Mouse (Mus musculus) T-helper 1 cell (primary cell): ENCODE measurements around the gene Gm28051.

Experiments
- in situ Hi-C: fragments of 300-600 bp; cut with MboI, MseI; formaldehyde crosslinking; loops from one replicate; pipeline ENCODE4 v1.15.1; 2025; ENCODE audit warnings: high pct_unique_total_duplicates

Gene Gm28051

DNA sequence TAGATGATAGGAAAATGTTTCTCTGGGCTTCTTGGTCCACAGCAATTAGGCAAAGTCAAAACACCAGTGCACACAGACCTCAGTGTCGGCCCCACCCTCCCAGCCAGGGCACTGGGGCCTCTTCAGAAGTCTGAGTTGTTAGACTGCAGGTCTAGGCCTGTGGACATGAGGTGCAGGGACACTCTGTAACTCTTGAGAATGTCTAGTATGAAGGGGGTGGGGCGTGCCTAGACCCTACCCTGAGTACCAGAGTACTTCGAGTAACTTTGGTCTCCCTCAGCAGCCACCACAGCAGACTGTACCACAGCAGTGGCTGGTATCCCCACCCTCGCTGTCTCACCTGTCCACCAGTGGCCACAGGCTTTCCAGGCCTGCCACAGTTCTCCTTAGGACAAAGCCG lies 71.2 kb downstream of the Gm28051 start:
- in situ Hi-C loops: loop anchor here (25.0 kb wide), 1 partner anchor 1674 kb away; no protein-coding TSS in a partner anchor

DNA sequence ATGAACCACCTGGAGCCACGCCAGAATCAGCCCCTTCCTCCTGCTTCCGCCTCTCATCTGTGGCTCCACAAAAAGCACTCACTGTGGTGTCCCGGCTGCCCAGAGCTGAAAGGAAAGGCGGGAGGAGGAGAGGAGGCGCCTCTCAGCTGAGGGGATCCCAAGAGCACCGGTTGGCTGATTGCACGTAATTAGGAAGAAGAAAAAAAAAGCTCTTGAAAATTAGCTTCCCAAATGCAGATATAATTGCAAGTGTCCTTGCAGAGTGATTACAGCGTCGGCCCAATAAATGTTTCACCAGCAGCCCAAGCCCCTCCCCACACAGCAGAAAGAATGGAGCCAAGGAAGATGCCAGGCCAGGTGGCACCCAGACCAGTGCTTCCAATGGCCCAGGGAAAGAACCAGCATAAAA lies 72.0 kb downstream of the Gm28051 start:
- in situ Hi-C loops: loop anchor here (25.0 kb wide), 1 partner anchor 1673 kb away; no protein-coding TSS in a partner anchor

- in situ Hi-C loops: loop anchor here (25.0 kb wide), 1 partner anchor 1673 kb away; no protein-coding TSS in a partner anchor
These were observed 72.7 kb downstream of the Gm28051 start for GRCm38 (mm10) chr12:102684720-102685386.

GRCm38 (mm10) chr12:102683979-102684378 lies 73.6 kb downstream of the Gm28051 start:
- in situ Hi-C loops: loop anchor here (25.0 kb wide), 1 partner anchor 1672 kb away; no protein-coding TSS in a partner anchor

- in situ Hi-C loops: loop anchor here (25.0 kb wide), 1 partner anchor 1671 kb away; no protein-coding TSS in a partner anchor
These were observed 74.1 kb downstream of the Gm28051 start for GRCm38 (mm10) chr12:102683438-102683837.

- in situ Hi-C loops: loop anchor here (25.0 kb wide), 1 partner anchor 1671 kb away; no protein-coding TSS in a partner anchor
These were observed 74.8 kb downstream of the Gm28051 start for GRCm38 (mm10) chr12:102682722-102683299.

DNA sequence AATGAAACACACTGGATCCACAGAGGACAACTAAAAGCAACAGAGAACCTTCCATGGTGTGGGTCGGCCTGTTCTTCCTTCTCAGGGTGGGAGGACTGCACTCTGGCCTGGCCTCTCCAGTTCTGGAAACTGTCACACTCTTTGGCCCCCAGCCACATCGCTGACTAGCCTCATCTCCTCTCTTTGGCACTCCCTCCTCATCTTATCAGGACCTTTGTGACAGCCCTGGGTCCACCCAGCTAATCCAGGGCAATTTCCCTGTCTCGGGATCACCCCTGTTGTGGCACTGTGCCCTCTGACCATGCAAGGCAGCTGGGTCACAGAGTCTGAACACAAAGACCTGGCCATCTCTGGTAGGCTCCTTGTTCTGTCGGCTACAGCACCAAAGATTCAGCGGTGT lies 75.5 kb downstream of the Gm28051 start:
- in situ Hi-C loops: loop anchor here (25.0 kb wide), 1 partner anchor 1670 kb away; no protein-coding TSS in a partner anchor

- in situ Hi-C loops: loop anchor here (25.0 kb wide), 1 partner anchor 1669 kb away; no protein-coding TSS in a partner anchor
These were observed 76.0 kb downstream of the Gm28051 start for GRCm38 (mm10) chr12:102681590-102681989.

DNA sequence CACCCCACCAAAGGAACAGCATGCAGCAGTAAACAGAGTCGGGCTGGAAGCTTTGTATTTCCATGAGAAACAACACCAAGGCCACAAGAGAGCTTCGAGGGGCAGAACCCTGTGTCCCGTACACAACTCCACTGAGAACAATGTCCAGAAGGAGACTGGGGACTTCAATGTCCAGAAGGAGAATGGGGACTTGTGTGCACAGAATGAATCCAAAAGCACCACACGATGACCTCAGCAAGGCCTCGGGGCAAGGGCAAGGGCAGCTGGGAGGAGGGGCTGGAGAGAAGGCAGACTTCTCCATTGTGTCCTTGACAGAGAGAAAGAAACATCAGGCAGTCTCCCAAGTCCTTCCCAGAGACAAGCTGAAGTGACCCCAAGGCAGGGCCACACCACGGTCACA lies 78.7 kb downstream of the Gm28051 start:
- in situ Hi-C loops: loop anchor here (25.0 kb wide), 1 partner anchor 1667 kb away; no protein-coding TSS in a partner anchor

DNA sequence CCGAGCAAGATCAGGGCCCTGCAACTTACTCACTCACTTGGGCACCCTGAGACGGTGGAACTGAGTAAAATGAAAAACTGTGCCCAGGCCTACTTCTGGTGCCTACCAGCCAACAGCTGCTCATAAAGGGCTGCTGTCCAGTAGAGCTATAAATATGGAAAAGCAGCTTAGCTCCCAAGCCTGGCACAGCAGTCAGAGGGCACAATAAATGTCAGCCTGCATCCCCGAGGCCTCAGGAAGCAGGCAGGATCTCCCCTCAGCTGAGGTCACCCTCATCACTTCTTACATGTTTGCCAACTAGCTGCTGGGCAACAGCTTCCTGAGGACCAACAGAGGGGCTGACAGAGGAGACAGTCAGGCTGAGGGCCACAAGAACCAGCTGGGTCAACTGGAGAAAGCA lies 80.5 kb downstream of the Gm28051 start:
- in situ Hi-C loops: loop anchor here (25.0 kb wide), 1 partner anchor 1665 kb away; no protein-coding TSS in a partner anchor

DNA sequence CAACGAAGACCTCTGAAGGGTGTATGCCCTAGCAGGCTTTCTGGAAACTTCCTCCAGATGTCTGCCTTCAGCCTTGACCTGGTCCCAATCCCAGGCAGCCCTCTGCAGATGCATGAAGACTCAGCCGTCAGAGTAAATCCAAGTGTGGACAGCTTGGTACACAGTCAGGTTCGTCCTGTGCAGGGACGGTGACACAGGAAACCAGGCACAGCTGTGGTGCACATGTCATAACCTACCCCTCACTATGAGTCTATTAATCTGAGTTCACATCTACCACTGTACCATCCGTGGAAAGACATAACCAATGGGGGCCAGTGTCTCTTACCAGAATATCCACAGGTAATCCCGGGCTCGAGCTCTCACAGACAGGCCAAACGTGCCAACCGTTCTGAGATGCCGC lies 83.0 kb downstream of the Gm28051 start:
- in situ Hi-C loops: no loop called here

DNA sequence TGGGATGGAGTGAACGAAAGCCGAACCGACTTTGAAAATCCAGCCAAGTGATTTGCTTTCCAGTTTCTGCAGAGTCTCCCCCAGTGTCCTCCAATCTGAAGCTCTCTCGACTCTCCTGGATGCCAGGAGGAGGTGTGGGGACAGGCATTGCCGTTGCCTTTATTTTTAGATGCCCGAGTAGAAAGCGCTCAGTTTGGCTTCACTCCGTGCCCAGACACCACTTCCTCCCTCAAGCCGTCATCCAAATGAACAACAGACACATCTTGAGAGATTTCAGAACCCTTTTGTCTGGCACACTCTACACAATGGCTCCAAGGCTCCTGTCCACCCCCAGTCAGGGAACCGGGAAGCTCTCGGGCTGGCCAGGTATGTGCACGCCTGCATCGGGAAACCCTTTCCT lies 83.4 kb downstream of the Gm28051 start:
- in situ Hi-C loops: no loop called here

DNA sequence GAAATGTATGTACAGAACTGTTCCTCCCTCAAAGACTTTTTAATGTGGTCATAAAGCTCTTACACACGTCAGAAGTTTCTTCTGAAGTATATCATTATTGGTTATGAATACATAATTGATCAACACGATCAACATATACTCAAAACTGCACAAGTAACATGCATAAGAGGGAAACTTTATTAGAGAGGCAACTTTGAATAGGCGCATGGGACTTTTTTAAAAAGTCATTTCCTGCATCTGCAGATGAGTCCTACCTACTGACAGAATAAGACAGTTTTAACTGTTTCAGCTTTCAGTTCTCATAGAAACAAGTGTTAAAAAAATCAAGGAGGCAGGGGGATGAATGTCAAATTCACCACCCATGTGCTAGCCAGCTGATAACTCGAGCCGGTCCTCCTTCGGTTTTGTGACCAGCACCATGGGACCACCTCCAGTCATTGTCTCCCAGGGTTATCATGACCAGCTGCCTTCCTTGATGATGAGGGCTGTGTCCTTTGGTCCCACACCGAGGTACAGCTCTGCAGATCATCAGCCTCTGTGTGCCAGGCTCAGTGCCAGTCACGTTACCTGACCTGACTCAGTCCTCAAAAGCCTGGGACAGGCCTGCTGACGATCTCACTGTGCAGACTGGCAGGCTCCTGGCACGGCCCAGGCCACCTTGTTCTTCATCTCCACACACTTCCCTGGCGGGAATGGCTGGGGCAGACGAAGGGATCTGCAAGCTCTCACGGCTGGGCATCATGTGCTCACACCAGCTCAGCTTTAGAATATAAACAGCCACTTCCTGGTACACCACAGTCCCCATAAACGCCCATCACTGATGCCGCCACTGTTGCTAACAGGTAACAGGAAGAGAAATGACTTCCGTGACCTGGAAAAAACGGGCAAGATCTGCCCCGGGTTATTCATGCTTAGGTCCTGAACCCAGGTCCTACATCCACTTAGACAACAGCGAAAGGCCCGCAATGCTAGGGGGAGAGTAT lies 84.4 kb downstream of the Gm28051 start:
- in situ Hi-C loops: no loop called here

GRCm38 (mm10) chr12:102672176-102672575 lies 85.4 kb downstream of the Gm28051 start:
- in situ Hi-C loops: no loop called here

DNA sequence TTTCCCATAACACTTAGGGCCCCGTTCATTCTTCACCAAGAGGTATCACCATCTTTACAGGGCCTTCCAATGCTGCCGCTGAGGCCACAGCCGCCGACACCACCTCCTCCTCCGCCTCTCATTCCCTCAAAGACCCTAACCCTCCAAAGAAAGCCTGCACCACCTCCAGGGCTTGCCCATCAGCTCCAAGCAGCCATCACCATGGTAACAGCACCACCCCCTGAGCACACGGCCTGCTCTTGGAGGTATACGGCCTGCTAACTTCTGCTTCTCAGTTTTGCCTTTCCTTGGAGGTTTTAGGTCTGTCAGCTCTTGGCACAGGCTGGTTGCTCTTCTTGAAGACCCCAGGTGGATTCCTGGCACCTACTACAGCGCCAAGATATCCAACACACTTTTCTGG lies 86.7 kb downstream of the Gm28051 start:
- in situ Hi-C loops: no loop called here
